Mouse (Mus musculus) testis, adult 2 months (tissue): ENCODE data around the gene Atf7. TPM values are rescaled to one million over a fixed set of nuclear protein-coding genes. Genes with fewer than 3 reads are reported as not detected.

Experiments used
- H3K27ac ChIP-seq: fragments of 200-500 bp; 2 replicates; pipeline ENCODE4 v1.5.1; 2012; ENCODE audit warnings: low read depth, low read length; ENCODE audit not compliant: control insufficient read depth, insufficient read depth
- H3K27me3 ChIP-seq: fragments of 200-500 bp; 2 replicates; pipeline ENCODE4 v1.6.1; 2012; ENCODE audit warnings: mild to moderate bottlenecking, low read length, moderate library complexity; ENCODE audit not compliant: control insufficient read depth, insufficient read depth
- H3K36me3 ChIP-seq: fragments of 200-500 bp; 2 replicates; pipeline ENCODE4 v1.6.1; 2012; ENCODE audit warnings: mild to moderate bottlenecking, low read length; ENCODE audit not compliant: control insufficient read depth, insufficient read depth
- H3K4me1 ChIP-seq: fragments of 200-500 bp; 2 replicates; pipeline ENCODE4 v1.6.1; 2012; ENCODE audit warnings: low read length; ENCODE audit not compliant: control insufficient read depth, insufficient read depth
- H3K4me3 ChIP-seq: fragments of 200-500 bp; 2 replicates; pipeline ENCODE4 v1.5.1; 2012; ENCODE audit warnings: low read depth, mild to moderate bottlenecking, low read length, moderate library complexity, mixed read lengths; ENCODE audit not compliant: control insufficient read depth
- CTCF ChIP-seq: fragments of 200-500 bp; IDR thresholded peaks from 2 replicates; pipeline ENCODE4 v1.5.1; 2012; ENCODE audit warnings: low read depth, mild to moderate bottlenecking, inconsistent platforms, low read length, moderate library complexity; ENCODE audit not compliant: control insufficient read depth, insufficient read depth, insufficient replicate concordance
- POLR2A ChIP-seq: fragments of 200-500 bp; IDR thresholded peaks from 2 replicates; pipeline ENCODE4 v1.6.1; 2012; ENCODE audit warnings: low read depth, mild to moderate bottlenecking, inconsistent platforms, low read length, moderate library complexity; ENCODE audit not compliant: control insufficient read depth
- polyA plus RNA-seq: library from polyadenylated mRNA; depleted of rRNA; stranded (reverse); fragments of >200 nt; gene quantifications from 2 replicates; pipeline ENCODE4 v1.2.3, GENCODE M21; 2012

Gene Atf7
- polyA plus RNA-seq, 1 experiment: 42.9 TPM

DNA sequence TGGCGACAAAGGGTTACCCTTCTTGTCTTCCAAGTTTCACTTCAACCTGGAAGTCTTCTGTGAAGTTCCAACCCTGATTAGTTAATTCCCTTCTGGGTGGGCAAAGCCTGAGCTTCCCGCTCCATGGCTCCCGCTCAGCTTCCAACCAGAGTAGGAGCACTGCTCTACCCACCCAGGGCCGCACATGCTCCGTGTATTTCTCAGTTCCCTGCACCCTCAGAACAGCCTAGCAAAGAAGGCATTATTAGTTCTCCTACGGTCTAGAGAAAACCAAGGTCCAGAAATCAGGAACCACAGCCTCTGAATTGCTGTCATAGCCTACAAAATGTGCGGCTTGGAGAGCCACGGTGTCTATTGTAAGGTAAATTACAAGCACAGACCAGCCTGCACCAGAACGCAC is 115.2 kb downstream of the Atf7 start:
- no peak for TF ChIP-seq CTCF
- no peak for TF ChIP-seq POLR2A
- H3K4me3 ChIP-seq: peak overlapping the region; percentile 83

DNA sequence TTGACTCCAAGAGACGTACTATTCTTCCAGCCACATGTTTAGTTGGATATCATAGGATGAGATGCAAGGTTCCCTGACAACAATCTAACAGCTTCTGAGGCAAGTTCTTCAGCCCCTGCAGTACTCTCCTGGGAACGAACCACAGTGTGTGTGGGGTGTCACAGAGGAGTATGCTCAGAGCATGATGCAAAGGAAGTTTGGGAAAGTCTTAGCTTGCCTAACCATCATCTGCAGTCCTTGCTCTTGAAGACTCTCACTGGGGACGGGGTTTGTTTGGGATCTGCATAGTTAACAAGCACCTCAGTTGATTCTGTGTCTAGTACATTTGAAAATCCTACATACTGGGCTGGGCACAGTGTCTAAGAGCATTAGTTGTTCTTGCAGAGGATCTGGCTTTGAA is 116.9 kb downstream of the Atf7 start:
- no peak overlapping the region for H3K4me3 ChIP-seq
- H3K27me3 ChIP-seq: no peaks in the 10 kb centered on the region
- TF ChIP-seq CTCF (no peak), POLR2A (no peak)
- peaks cover 13% of the 10 kb centered on the region for H3K4me1 ChIP-seq
- H3K36me3 ChIP-seq: no peaks in the 10 kb centered on the region
- H3K27ac ChIP-seq: no peak overlapping the region

More for the DNA sequence above, 115.2 kb downstream of the Atf7 start:
- Histone ChIP-seq H3K36me3 (no peaks in the 10 kb centered on the region), H3K27ac (peak overlapping the region; percentile 39), H3K4me1 (peaks cover 13% of the 10 kb centered on the region), H3K27me3 (no peaks in the 10 kb centered on the region)

DNA sequence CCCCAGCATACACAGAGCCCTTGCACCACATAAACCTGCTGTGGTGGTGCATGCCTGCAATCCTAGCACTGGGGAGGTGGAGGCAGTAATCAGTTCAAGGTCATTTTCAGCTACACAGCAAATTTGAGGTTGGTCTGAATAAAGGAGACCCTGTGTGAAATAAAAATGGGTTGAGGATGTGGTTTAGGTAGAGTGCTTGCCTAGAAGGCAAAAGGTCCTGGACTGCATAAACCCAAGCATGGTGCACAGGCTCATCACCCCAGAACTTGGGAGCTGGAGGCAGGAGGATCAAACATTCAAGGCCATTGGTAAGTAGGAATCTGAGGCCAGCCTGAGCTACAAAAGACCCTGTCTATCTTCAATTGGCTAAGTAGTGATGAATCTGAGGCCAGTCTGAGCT is 117.7 kb downstream of the Atf7 start:
- Histone ChIP-seq H3K4me3 (no peak overlapping the region), H3K4me1 (peaks cover 13% of the 10 kb centered on the region), H3K27ac (no peak overlapping the region), H3K27me3 (no peaks in the 10 kb centered on the region), H3K36me3 (no peaks in the 10 kb centered on the region)
- TF ChIP-seq CTCF (no peak), POLR2A (no peak)

DNA sequence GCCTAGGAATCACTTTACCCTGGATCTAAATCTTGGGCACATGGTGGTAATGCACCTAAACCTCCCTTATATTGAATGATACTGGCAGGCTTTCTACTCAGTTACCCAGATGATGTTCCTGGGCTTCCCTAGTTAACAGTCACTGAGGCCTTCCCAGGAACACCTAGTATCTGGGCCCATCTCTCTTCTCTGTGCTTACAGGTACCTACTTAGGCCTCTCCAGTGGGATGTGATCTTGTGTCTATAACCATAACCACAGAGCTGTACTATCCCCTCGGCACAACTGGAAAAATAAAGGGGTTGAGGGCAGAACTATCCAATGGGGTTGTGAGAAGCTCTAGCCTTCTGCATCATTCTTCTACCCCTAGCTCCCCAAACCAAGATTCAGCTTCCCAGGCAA is 118.4 kb downstream of the Atf7 start:
- Histone ChIP-seq H3K27me3 (no peaks in the 10 kb centered on the region), H3K4me1 (peaks cover 13% of the 10 kb centered on the region), H3K4me3 (no peak overlapping the region), H3K36me3 (no peaks in the 10 kb centered on the region), H3K27ac (no peak overlapping the region)
- TF ChIP-seq POLR2A: no peak
- no peak for TF ChIP-seq CTCF

DNA sequence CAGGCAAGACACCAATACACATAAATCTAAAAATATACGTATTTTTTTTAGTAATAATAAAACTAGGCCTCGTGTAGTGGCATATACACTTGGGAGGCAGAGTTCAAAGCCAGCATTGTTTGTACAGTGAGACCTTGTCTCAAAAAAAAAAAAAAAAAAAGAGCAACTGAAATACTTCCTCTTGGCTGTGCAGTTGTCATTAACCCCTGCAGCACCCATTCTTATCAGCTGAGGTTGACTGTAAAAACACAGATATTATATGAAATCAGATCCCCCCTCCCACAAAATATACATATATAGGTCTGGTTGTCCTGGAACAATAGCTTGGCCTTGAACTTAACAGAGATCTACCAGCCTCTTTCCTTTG is 118.8 kb downstream of the Atf7 start:
- TF ChIP-seq POLR2A (no peak), CTCF (no peak)
- peaks cover 12% of the 10 kb centered on the region for H3K4me1 ChIP-seq
- no peak overlapping the region for H3K4me3 ChIP-seq
- H3K36me3 ChIP-seq: no peaks in the 10 kb centered on the region
- H3K27ac ChIP-seq: no peak overlapping the region
- no peaks in the 10 kb centered on the region for H3K27me3 ChIP-seq

DNA sequence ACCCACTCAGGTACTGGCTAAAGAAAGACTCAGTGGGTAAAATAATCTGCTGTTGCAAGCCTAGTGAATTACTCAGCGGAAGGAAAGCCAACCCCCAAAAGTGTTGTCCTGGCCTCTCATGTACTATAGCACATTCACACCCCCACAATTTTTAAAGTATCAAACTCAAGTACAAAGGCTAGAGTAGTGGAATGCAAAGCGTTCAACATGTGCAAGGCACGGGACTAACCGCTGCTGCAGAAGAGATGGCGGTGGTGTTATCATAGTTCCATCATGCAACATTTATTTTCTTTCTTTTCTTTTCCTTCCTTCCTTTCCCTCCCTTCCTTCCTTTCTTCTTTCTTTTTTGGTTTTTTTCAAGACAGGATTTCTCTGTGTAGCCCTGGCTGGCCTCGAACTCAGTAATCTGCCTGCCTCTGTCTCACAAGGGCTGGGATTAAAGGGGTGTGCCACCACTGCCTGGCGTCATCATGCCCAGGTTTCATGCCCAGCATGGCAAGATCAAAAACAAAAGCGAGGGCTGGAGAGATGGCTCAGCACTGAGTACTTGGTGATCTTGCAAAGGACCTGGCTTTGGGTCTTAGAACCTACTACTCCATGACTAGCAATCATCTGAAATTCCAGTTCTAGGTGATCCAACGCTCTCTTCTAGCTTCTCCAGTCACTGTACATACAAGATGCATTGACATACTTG is 119.3 kb downstream of the Atf7 start:
- H3K36me3 ChIP-seq: no peaks in the 10 kb centered on the region
- no peaks in the 10 kb centered on the region for H3K27me3 ChIP-seq
- peaks cover 8% of the 10 kb centered on the region for H3K4me1 ChIP-seq
- H3K4me3 ChIP-seq: no peak overlapping the region
- TF ChIP-seq POLR2A (no peak), CTCF (no peak)
- no peak overlapping the region for H3K27ac ChIP-seq

DNA sequence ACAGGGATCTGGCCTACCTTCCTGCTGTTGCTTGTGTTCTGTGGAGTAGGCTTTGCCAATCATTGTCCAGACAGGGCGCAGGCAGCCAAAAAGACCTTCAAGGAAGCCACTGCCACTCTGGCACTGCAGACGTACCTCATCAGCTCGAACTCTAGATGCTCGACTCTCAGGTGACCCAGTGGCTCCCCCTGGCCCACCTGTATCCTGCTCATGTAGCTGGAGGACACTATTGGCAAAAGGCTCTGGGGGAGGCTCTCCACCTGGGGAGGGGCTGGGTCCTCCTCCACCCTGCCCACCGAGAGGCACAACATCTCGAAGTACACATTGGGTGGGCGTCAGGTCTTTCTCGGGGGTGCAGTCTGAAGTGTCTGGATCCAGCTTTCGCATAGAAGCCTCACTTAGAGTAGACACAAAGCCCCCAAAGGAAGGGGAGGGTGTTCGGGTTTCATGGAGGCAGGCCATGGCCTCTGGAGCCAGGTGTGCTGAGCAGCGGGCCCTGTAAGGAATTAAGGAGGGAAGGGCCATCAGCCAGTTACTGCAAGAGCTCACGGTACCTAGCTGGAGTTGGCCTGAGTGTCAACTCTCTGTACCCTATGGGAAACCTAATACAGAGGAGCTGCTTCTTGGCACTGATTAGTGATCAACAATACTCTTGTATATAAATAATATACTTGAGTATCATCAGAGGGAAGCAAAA is 120.0 kb downstream of the Atf7 start:
- Histone ChIP-seq H3K36me3 (no peaks in the 10 kb centered on the region; the same call in 1 of the 2 replicates), H3K4me3 (no peak overlapping the region), H3K27ac (no peak overlapping the region), H3K27me3 (no peaks in the 10 kb centered on the region), H3K4me1 (peaks cover 5% of the 10 kb centered on the region)
- TF ChIP-seq CTCF (no peak), POLR2A (no peak)
